Mouse (Mus musculus) limb, embryonic 12.5 days (tissue): ENCODE results near the gene Utf1. TPM values are rescaled to one million over a fixed set of nuclear protein-coding genes. Genes with fewer than 3 reads are reported as not detected.

Experiments
- ATAC-seq: fragments of 200-750 bp; cut with Nextera tagmentation; 2 replicates; pipeline ENCODE4 v1.8.0; 2017; ENCODE audit warnings: low read depth, moderate TSS enrichment; ENCODE audit not compliant: insufficient number of reproducible peaks, insufficient read depth, low FRiP score, low TSS enrichment
- H3K27ac ChIP-seq: fragments of 300-500 bp; sonication (generic); 2 replicates; pipeline ENCODE4 v1.5.1; 2016; ENCODE audit warnings: mild to moderate bottlenecking, moderate library complexity
- H3K27me3 ChIP-seq: fragments of 300-500 bp; sonication (generic); 2 replicates; pipeline ENCODE4 v1.6.1; 2016; ENCODE audit warnings: mild to moderate bottlenecking, moderate library complexity
- H3K36me3 ChIP-seq: fragments of 300-500 bp; sonication (generic); 2 replicates; pipeline ENCODE4 v1.6.1; 2016; ENCODE audit warnings: mild to moderate bottlenecking, moderate library complexity
- H3K4me1 ChIP-seq: fragments of 300-500 bp; sonication (generic); replicated peaks from 2 replicates; pipeline ENCODE4 v1.6.1; 2016
- H3K4me2 ChIP-seq: fragments of 300-500 bp; sonication (generic); 2 replicates; pipeline ENCODE4 v1.6.1; 2016; ENCODE audit warnings: mild to moderate bottlenecking, moderate library complexity
- H3K4me3 ChIP-seq: fragments of 300-500 bp; sonication (generic); replicated peaks from 2 replicates; pipeline ENCODE4 v1.5.1; 2016; ENCODE audit warnings: mild to moderate bottlenecking
- H3K9ac ChIP-seq: fragments of 300-500 bp; sonication (generic); replicated peaks from 2 replicates; pipeline ENCODE4 v1.6.1; 2016; ENCODE audit warnings: mild to moderate bottlenecking, moderate library complexity
- H3K9me3 ChIP-seq: fragments of 300-500 bp; sonication (generic); 2 replicates; pipeline ENCODE4 v1.6.1; 2016; ENCODE audit warnings: mild to moderate bottlenecking, moderate library complexity
- WGBS: fragments of 180-500 bp; shearing (Covaris S2); methylation state at CpG from one replicate; pipeline ENCODE4 v1.1.7; 2016; 5-methylcytosine and 5-hydroxymethylcytosine counted together
- polyA plus RNA-seq: library from polyadenylated mRNA; unstranded; fragments of >200 nt; fragmentation: Nextera tagmentation; extraction: Ambion mirVana; gene quantifications from 2 replicates; pipeline ENCODE4 v1.2.1, GENCODE M21; 2016

Gene Utf1
- polyA plus RNA-seq, 1 experiment from 2014 or later = 0.34 TPM

DNA sequence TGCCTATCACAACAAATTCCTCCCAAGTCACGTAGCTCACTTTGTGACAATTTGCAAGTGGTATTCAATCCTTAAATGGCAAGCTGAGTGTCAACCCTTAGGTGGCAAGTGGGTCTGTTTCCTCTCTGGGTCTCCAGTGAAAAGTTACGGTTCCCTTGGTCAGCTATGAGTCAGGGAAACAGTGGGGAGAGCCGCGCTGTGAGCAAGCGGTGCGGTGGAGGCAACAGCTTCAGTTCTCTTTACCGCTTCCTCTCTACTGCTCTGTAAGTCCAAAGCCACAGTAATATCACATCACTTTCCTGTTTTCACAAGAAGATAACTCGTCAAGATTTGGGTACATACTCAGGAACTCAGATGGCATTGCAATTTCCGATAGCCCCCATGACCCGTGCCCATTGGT is 30.7 kb downstream of the Utf1 start:
- Histone ChIP-seq H3K27ac (no peak overlapping the region), H3K27me3 (no peaks in the 10 kb centered on the region), H3K4me2 (no peak overlapping the region), H3K36me3 (no peaks in the 10 kb centered on the region), H3K9ac (no peak overlapping the region), H3K9me3 (no peaks in the 10 kb centered on the region), H3K4me1 (peaks cover 4% of the 10 kb centered on the region; the same call in 1 of the 2 replicates), H3K4me3 (no peak overlapping the region)
- WGBS = 89% methylated on average over 10 of the region's 10 CpGs
- no peak for ATAC-seq

DNA sequence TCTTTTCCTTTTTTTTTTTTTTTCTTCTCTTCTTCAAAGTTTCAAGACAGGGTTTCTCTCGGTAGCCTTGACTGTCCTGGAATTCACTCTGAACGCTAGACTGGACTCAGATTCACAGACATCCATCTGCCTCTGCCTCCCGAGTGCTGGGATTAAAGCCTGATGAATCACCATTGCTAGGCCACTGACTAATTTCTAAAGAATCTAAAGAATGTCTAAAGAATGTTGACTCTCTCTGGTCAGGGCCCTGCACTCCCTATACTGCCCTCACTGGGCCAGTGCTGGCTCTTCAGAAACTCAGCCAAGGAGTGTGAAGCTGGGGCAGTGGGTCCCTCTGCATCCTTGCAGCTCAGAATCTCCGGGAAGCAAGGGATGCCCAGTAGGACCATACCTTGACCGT is 31.9 kb downstream of the Utf1 start:
- Histone ChIP-seq H3K9ac (no peak overlapping the region), H3K36me3 (no peaks in the 10 kb centered on the region), H3K9me3 (no peaks in the 10 kb centered on the region), H3K4me2 (no peak overlapping the region), H3K4me3 (no peak overlapping the region), H3K27me3 (no peaks in the 10 kb centered on the region), H3K27ac (no peak overlapping the region), H3K4me1 (peaks cover 4% of the 10 kb centered on the region; the same call in 1 of the 2 replicates)
- ATAC-seq = no peak
- 49% methylated on average over 5 of the region's 5 CpGs for WGBS

DNA sequence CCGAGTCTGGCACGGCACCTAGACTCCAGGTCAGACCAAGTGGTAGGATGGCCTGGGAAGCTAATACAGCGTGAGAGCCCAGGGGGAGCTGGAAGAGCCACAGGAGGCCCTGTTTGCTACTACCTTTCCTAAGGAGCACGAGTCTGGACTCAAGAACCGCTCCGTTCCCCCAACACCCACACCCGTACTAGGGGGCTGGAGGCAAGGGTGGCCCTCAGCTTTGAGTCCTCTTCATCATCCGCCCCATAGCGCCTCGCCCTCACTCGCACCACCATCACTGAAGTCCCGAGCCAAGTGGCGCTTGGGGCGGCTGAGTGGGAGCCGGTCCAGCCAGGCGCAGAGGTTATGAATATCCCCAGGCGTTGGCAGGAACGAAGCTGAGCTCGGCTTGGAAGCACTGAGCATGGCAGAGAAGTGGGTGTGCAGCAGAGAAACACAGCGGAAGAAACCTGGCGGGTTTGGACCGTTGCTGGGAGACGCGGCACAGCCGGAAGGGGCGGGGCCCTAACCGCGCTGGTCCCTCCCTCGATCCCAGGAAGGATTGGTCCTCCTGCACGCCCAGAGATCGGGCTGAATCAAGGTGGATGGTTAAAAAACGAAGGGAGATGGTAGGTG is 34.8 kb downstream of the Utf1 start, which contains the start of gene 6430531B16Rik:
6430531B16Rik (minus strand) TSS at position 478 of the 615 bp plus-strand sequence.
- no peaks in the 10 kb centered on the region for H3K27me3 ChIP-seq
- no peak within 1 kb of the TSS for H3K27ac ChIP-seq
- no peaks in the 10 kb centered on the region for H3K9me3 ChIP-seq
- WGBS = 4% methylated on average over 32 of the region's 32 CpGs
- H3K4me1 ChIP-seq = peaks cover 4% of the 10 kb centered on the region; the same call in 1 of the 2 replicates
- no peaks in the 10 kb centered on the region for H3K36me3 ChIP-seq
- peak within 1 kb of the TSS; percentile 64 for H3K4me2 ChIP-seq
- H3K9ac ChIP-seq = peak within 1 kb of the TSS; percentile 44
- peak within 1 kb of the TSS; percentile 49 for H3K4me3 ChIP-seq
- peak; percentile 89 for ATAC-seq

DNA sequence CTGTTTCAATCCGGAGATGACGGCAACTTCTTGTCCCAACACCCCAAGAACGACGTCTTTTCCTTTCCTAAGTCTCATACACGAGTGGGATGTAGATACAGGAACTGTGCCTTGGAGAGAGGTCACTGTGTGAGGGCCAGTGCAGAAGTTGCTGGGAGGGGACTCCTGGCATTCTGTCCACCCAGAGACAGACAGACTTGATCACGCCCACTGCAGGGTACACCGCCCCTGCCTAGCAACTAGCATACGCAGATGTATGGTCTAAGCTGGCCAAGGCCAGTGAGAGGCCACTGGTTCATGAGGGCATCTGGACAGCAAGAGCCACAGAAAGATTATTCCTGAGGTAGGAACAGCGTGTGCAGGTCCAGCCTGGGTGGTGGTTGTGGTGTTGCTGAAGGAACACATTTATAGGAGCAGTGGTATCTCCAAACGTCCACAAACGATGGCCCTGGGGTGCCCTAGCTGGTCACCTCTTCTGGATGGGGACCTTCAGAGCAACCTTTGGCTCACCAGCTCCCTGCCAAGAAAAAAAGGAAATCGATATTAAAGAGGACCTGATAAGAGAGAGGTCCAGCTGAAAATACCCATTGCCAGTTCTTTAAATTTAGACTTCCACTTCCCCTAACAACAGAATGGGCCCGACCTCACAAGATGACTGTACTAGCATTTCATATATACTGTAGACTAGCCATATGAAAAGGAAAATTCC is 35.6 kb downstream of the Utf1 start:
- Histone ChIP-seq H3K4me3 (peak overlapping the region; percentile 49), H3K27ac (no peak overlapping the region), H3K36me3 (no peaks in the 10 kb centered on the region), H3K27me3 (no peaks in the 10 kb centered on the region), H3K9me3 (no peaks in the 10 kb centered on the region), H3K9ac (peak overlapping the region; percentile 44; the same call in 1 of the 2 replicates), H3K4me1 (peaks cover 4% of the 10 kb centered on the region; the same call in 1 of the 2 replicates), H3K4me2 (peak overlapping the region; percentile 64)
- 47% methylated on average over 13 of the region's 13 CpGs for WGBS
- peak; percentile 54; the same call in 1 of the 2 replicates for ATAC-seq

DNA sequence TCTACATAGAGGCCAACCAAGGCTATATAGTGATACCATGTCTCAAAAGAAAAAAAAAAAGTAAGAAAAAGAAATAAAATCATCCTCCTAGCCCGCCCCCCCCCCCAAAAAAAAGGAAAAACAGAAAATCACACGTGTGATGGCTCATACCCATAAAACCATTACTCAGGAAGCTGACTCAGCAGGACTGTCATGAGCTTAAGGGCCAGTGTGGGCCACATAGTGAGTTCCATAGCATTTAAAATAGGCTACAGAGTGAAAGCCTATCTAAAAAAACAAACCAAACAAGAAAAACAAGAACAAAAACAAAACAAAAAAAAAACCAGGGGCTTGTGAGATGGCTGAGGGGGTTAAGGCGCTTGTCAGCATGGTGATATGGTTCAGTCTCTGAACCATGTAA is 37.2 kb downstream of the Utf1 start:
- ATAC-seq = no peak
- Histone ChIP-seq H3K4me1 (peaks cover 4% of the 10 kb centered on the region; the same call in 1 of the 2 replicates), H3K9me3 (no peaks in the 10 kb centered on the region), H3K27me3 (no peaks in the 10 kb centered on the region), H3K4me3 (no peak overlapping the region), H3K27ac (no peak overlapping the region), H3K4me2 (no peak overlapping the region), H3K36me3 (no peaks in the 10 kb centered on the region), H3K9ac (no peak overlapping the region)
- 48% methylated on average over 3 of the region's 3 CpGs for WGBS

DNA sequence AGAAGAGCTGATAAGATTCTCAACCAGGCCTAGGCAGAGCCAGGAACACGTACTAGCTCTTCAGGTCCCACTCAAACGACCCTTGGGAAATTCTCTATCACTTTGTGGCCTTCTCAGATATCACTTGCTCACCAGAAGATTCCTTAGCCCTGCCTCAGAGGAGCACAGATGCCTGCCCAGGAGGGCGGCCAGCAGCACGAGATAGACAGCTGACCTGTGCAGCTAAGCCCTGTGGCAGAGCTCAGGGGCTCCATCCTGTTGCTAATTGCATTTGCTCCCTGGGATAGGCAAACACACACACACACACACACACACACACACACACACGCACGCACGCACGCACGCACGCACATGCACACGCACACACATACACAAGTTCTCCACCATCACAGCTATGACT is 38.5 kb downstream of the Utf1 start:
- no peak for ATAC-seq
- Histone ChIP-seq H3K27ac (no peak overlapping the region), H3K4me1 (peaks cover 4% of the 10 kb centered on the region; the same call in 1 of the 2 replicates), H3K36me3 (0 out of 2 replicates have a peak, but pooled peaks cover 3% of the 10 kb centered on the region), H3K9ac (no peak overlapping the region), H3K27me3 (no peaks in the 10 kb centered on the region), H3K4me3 (no peak overlapping the region), H3K9me3 (no peaks in the 10 kb centered on the region), H3K4me2 (no peak overlapping the region)
- 87% methylated on average over 11 of the region's 11 CpGs for WGBS

DNA sequence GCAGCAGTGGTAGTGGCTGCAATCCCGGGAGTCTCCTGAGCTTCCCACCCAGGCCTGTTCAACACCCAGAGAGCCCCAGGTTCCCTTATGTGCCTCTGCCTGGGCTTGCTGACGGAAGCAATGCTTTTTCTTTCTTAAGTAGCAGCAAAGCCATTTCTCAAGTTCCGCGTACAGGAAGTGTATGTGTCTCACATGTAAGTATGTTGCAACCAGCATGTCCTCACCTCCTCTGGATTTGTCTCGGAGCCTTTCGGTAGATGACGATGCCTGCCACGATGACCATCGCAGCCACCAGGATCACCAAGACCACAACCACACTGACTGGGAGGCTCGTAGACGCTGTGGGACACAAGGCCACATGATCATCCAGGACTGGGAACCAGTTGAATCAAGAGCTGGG is 40.9 kb downstream of the Utf1 start:
- no peaks in the 10 kb centered on the region for H3K4me1 ChIP-seq
- 0 out of 2 replicates have a peak, but pooled peaks cover 3% of the 10 kb centered on the region for H3K36me3 ChIP-seq
- ATAC-seq = no peak
- no peak overlapping the region for H3K4me2 ChIP-seq
- H3K9ac ChIP-seq = no peak overlapping the region
- H3K27me3 ChIP-seq = no peaks in the 10 kb centered on the region
- H3K9me3 ChIP-seq = no peaks in the 10 kb centered on the region
- 92% methylated on average over 11 of the region's 11 CpGs for WGBS
- no peak overlapping the region for H3K27ac ChIP-seq
- H3K4me3 ChIP-seq = no peak overlapping the region

DNA sequence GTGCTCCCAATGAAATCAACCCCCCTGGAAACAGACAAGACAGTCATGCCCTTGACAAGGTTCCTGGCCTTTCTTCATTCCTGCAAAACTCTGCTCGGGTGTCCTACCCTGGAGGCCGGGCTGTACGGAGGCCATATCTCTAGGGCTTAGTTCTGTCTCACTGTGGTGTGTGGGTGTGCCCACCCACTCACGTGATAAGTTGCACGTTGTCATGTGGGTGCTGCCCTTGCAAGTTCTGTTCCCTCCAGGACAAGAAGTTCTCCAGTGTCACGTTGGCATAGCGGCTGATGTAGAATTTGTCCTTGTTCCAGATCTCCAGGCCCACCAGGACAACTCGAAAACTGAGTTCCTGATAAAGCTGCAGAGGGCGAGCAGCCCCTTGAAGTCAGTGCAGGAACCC is 44.7 kb downstream of the Utf1 start:
- Histone ChIP-seq H3K27me3 (no peaks in the 10 kb centered on the region), H3K36me3 (0 out of 2 replicates have a peak, but pooled peaks cover 3% of the 10 kb centered on the region), H3K9me3 (no peaks in the 10 kb centered on the region), H3K9ac (no peak overlapping the region), H3K27ac (no peak overlapping the region), H3K4me2 (no peak overlapping the region), H3K4me1 (no peaks in the 10 kb centered on the region), H3K4me3 (no peak overlapping the region)
- no peak for ATAC-seq
- 90% methylated on average over 9 of the region's 9 CpGs for WGBS

DNA sequence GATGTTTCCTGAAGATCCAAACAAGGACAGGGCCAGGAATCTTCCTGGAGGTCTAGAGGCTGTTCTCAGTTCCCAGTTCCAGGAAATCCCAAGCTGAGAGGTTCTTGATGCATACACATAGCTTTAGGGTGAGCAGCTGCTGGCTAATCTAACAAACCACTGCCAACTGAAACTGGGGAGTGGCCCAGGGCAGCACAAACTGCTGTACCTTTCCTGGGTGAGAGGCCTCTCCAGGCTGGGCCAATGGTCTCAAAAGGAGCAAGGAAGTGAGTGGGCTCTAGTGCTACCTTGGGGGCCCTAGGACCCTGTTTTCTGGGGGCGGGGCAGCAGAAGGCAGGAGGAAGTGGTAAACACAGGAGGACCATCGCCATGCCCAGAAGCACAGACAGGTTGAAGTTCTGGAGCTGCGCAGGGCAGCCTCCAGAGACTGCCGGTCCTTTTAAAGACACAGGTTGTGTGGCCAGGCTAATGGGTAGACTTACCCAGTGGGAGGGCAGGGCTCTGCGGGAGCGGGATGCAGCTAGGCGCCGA is 47.3 kb downstream of the Utf1 start:
- Histone ChIP-seq H3K27me3 (no peaks in the 10 kb centered on the region), H3K9ac (no peak overlapping the region), H3K4me3 (no peak overlapping the region), H3K4me2 (no peak overlapping the region), H3K4me1 (no peaks in the 10 kb centered on the region), H3K27ac (no peak overlapping the region), H3K9me3 (no peaks in the 10 kb centered on the region), H3K36me3 (peaks cover 25% of the 10 kb centered on the region)
- ATAC-seq = no peak
- 72% methylated on average over 8 of the region's 8 CpGs for WGBS

DNA sequence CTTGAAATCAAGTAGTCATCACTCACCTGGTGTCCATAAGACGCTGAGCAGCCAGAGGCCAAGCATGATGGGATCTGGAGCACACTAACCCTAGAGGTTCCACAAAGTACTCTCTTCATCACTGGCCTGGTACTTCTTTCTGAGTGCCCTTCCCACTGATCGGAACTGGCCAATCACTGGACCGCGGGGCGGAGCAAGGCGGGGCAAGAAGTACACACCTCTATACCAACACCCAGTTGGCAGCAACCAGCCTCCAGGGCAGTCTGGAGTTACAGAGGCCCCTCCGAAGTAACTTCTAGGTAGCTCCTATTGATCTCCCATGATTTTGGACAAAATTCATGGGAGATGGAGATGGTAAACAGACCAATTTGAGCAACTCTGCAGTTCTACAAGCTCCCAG is 48.8 kb downstream of the Utf1 start, which contains the start of gene Adam8:
Adam8 (minus strand) TSS at position 157 of the 400 bp plus-strand sequence.
- H3K27ac ChIP-seq = no peak within 1 kb of the TSS
- ATAC-seq = no peak
- no peak within 1 kb of the TSS for H3K4me2 ChIP-seq
- WGBS = 23% methylated on average over 7 of the region's 7 CpGs
- no peaks in the 10 kb centered on the region for H3K4me1 ChIP-seq
- no peaks in the 10 kb centered on the region for H3K27me3 ChIP-seq
- H3K9me3 ChIP-seq = no peaks in the 10 kb centered on the region
- H3K36me3 ChIP-seq = peaks cover 37% of the 10 kb centered on the region
- H3K4me3 ChIP-seq = no peak within 1 kb of the TSS
- H3K9ac ChIP-seq = no peak within 1 kb of the TSS

DNA sequence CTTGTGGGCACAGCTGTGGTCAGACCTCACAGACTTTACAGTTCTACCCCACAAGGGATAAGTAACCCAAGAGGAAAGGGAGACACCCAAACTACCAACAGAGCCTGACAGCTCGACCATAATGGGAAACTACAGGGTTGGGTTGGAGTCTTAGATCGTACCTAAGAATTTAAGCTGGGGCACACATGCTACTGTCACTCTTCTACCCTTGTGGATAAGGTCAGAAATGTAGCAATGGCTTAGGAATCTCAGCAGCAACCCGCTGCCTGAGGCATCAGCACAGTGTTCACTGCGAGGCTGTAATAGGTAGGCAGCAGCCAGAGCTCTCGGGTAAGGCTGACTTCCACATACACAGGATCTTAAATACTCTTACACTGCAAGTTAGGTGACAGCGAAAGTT is 49.9 kb downstream of the Utf1 start:
- H3K9me3 ChIP-seq = no peaks in the 10 kb centered on the region
- H3K9ac ChIP-seq = no peak overlapping the region
- no peaks in the 10 kb centered on the region for H3K27me3 ChIP-seq
- WGBS = 86% methylated on average over 6 of the region's 6 CpGs
- no peaks in the 10 kb centered on the region for H3K4me1 ChIP-seq
- H3K36me3 ChIP-seq = peaks cover 48% of the 10 kb centered on the region
- H3K4me2 ChIP-seq = no peak overlapping the region
- H3K27ac ChIP-seq = no peak overlapping the region
- no peak overlapping the region for H3K4me3 ChIP-seq
- ATAC-seq = no peak
